Comparison of ENCODE assay signal across 9 mouse cellular contexts in the genomic region with DNA sequence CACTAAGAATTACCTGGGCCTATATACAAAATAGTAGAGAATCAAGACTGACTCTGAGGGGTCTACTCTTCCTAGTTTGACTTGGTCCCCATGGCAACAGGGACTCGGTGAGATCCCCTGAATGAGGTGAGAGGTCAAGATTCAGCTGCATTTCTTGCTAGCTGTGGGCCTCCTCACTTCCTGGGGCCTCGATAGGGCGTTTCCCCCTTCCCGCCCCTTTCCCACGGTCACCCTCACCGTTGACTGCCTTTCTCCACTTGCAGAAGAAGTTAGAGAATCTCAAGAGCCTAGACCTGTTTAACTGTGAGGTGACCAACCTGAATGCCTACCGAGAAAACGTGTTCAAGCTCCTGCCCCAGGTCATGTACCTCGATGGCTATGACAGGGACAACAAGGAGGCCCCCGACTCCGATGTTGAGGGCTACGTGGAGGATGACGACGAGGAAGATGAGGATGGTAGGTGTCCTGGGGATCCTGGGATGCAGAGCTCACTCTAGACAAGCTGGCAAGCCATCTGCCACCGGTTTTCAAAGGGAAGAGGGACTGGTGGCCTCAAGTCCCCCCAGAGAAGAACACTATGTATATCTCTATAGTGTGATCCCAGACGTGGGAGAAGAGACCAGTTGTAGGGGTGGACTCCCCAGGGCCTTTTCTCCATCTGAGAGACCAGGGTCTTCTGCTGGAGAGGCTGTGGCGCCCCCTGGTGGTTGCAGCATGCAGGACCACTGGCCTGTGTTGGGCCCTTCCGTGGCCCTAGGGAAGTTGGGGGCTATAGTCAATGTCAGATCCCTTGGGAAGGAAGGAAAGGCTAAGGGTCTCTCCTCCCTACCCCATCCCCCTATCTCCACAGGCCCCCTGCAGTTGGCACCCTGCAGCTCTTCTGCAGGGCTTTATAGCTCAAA. TPM values are rescaled to one million over a fixed set of nuclear protein-coding genes. Genes with fewer than 3 reads are reported as not detected.
DNase-seq lines count a peak whose midpoint lies in the region; ATAC-seq and TF ChIP-seq lines count a peak whose summit lies in the region.
"Had no signal": no experiment of that assay in that cellular context is flagged by ENCODE, and none has a peak within 500 bp of the region (broad histone marks: within the 10 kb centered on the region; RNA-seq: fewer than 3 reads in every experiment).

No protein-coding gene starts in this region.

- no peak overlapping the region for H3K27ac ChIP-seq in embryonic facial prominence, embryonic 11.5 days (replicated peaks; ENCODE audit: low read depth, low read length)
- H3K27ac ChIP-seq in hindbrain, embryonic 14.5 days = no peak overlapping the region
- peak overlapping the region; percentile 83 for H3K27ac ChIP-seq in liver, adult 2 months (replicated peaks; ENCODE audit: insufficient read depth, low read depth, low read length)
- no peak overlapping the region for H3K27ac ChIP-seq in neural tube, embryonic 13.5 days (replicated peaks)
- H3K27ac ChIP-seq: embryonic facial prominence, embryonic 15.5 days had no signal

- peak; percentile 79 for DNase-seq in layer of hippocampus, adult 11-12 months (ENCODE audit: low spot score)
- no peak for DNase-seq in layer of hippocampus, adult 9-11 months
- peak; percentile 76 for DNase-seq in T-cell, adult 2 months (ENCODE audit: low spot score)
- peak; percentile 51 for DNase-seq in embryonic facial prominence, embryonic 11.5 days (ENCODE audit: low spot score)
- DNase-seq in hindbrain, embryonic 14.5 days (ENCODE audit: low spot score) = peak; percentile 51
- no peak for DNase-seq in liver, adult 2 months (ENCODE audit: extremely low read depth, low read depth, low spot score)
- peak; percentile 94 for DNase-seq in thymus, postnatal 4 days

- H3K9me3 ChIP-seq in embryonic facial prominence, embryonic 11.5 days (replicated peaks; ENCODE audit: control insufficient read depth, low read length) = no peaks in the 10 kb centered on the region
- H3K9me3 ChIP-seq in hindbrain, embryonic 14.5 days (ENCODE audit: control insufficient read depth, low read length) = no peaks in the 10 kb centered on the region
- H3K9me3 ChIP-seq in neural tube, embryonic 13.5 days = no peaks in the 10 kb centered on the region
- H3K9me3 ChIP-seq: embryonic facial prominence, embryonic 15.5 days had no signal

- no peak for ATAC-seq in embryonic facial prominence, embryonic 11.5 days (replicated peaks; ENCODE audit: insufficient number of reproducible peaks, low FRiP score, low TSS enrichment, low read depth)
- ATAC-seq in hindbrain, embryonic 14.5 days (ENCODE audit: low FRiP score) = no peak
- ATAC-seq in neural tube, embryonic 13.5 days (ENCODE audit: low read depth) = 0 out of 2 replicates have a peak, but pooled peaks have one; percentile 20

- H3K4me1 ChIP-seq in embryonic facial prominence, embryonic 11.5 days (ENCODE audit: control insufficient read depth, insufficient read depth, low read length) = no peaks in the 10 kb centered on the region
- peaks cover 12% of the 10 kb centered on the region; the same call in 1 of the 2 replicates for H3K4me1 ChIP-seq in hindbrain, embryonic 14.5 days (replicated peaks; ENCODE audit: control insufficient read depth, insufficient read depth, low read length)
- peaks cover 38% of the 10 kb centered on the region for H3K4me1 ChIP-seq in liver, adult 2 months (ENCODE audit: control insufficient read depth, insufficient read depth, low read length)
- H3K4me1 ChIP-seq in neural tube, embryonic 13.5 days (replicated peaks) = peaks cover 51% of the 10 kb centered on the region

- no peak overlapping the region for H3K4me2 ChIP-seq in embryonic facial prominence, embryonic 11.5 days (ENCODE audit: low read depth, low read length)
- H3K4me2 ChIP-seq in hindbrain, embryonic 14.5 days (replicated peaks) = no peak overlapping the region
- H3K4me2 ChIP-seq in neural tube, embryonic 13.5 days = no peak overlapping the region
- H3K4me2 ChIP-seq: embryonic facial prominence, embryonic 15.5 days had no signal

- WGBS in embryonic facial prominence, embryonic 11.5 days = 67% methylated on average over 18 of the region's 18 CpGs
- 62% methylated on average over 18 of the region's 18 CpGs for WGBS in hindbrain, embryonic 14.5 days
- 61% methylated on average over 18 of the region's 18 CpGs for whole genome bisulfite sequencing in liver, adult 2 months
- WGBS in neural tube, embryonic 13.5 days = 60% methylated on average over 18 of the region's 18 CpGs

- peak; percentile 91 for TF ChIP-seq CTCF in liver, adult 2 months (IDR thresholded peaks at IDR 0.05; ENCODE audit: low read depth, low read length)

- H3K36me3 ChIP-seq in embryonic facial prominence, embryonic 11.5 days (replicated peaks; ENCODE audit: control insufficient read depth, insufficient read depth, low read depth, low read length) = peaks cover 5% of the 10 kb centered on the region
- H3K36me3 ChIP-seq in hindbrain, embryonic 14.5 days (replicated peaks; ENCODE audit: control insufficient read depth, insufficient read depth) = peaks cover 52% of the 10 kb centered on the region
- peaks cover 9% of the 10 kb centered on the region; the same call in 1 of the 2 replicates for H3K36me3 ChIP-seq in liver, adult 2 months (ENCODE audit: control insufficient read depth, insufficient read depth, low read length)
- peaks cover 56% of the 10 kb centered on the region for H3K36me3 ChIP-seq in neural tube, embryonic 13.5 days

- TF ChIP-seq POLR2A in liver, adult 2 months (IDR thresholded peaks at IDR 0.05; ENCODE audit: extremely low read depth, insufficient read depth, low read length) = no peak

- H3K79me2 ChIP-seq in liver, adult 2 months (ENCODE audit: control insufficient read depth, insufficient read depth, low read length) = peaks cover 12% of the 10 kb centered on the region

- no peak overlapping the region for H3K4me3 ChIP-seq in embryonic facial prominence, embryonic 11.5 days (ENCODE audit: low read depth, low read length)
- H3K4me3 ChIP-seq in hindbrain, embryonic 14.5 days (replicated peaks; ENCODE audit: low read length) = no peak overlapping the region
- no peak overlapping the region for H3K4me3 ChIP-seq in liver, adult 2 months (ENCODE audit: insufficient read depth, low read depth, low read length)
- H3K4me3 ChIP-seq in neural tube, embryonic 13.5 days = no peak overlapping the region
- H3K4me3 ChIP-seq: embryonic facial prominence, embryonic 15.5 days had no signal

- H3K27me3 ChIP-seq in embryonic facial prominence, embryonic 11.5 days (ENCODE audit: control insufficient read depth, insufficient read depth, low read length) = no peaks in the 10 kb centered on the region
- no peaks in the 10 kb centered on the region for H3K27me3 ChIP-seq in hindbrain, embryonic 14.5 days (ENCODE audit: control insufficient read depth, insufficient read depth, low read length)
- H3K27me3 ChIP-seq in liver, adult 2 months (ENCODE audit: control insufficient read depth, insufficient read depth, low read length) = no peaks in the 10 kb centered on the region
- no peaks in the 10 kb centered on the region for H3K27me3 ChIP-seq in neural tube, embryonic 13.5 days
- H3K27me3 ChIP-seq: embryonic facial prominence, embryonic 15.5 days had no signal

- no peak overlapping the region for H3K9ac ChIP-seq in embryonic facial prominence, embryonic 11.5 days (replicated peaks; ENCODE audit: low read length)
- H3K9ac ChIP-seq in hindbrain, embryonic 14.5 days = no peak overlapping the region
- H3K9ac ChIP-seq in liver, adult 2 months (ENCODE audit: low read depth, low read length) = no peak overlapping the region
- H3K9ac ChIP-seq in neural tube, embryonic 13.5 days = no peak overlapping the region
- H3K9ac ChIP-seq: embryonic facial prominence, embryonic 15.5 days had no signal

RNA-seq across cellular contexts. Expression of a gene that starts 32.4 kb away (rescaled TPM):
- 221 and 228 TPM in 2 replicates for polyA plus RNA-seq in embryonic facial prominence, embryonic 11.5 days (2014; fragmentation: Nextera tagmentation; extraction: Ambion mirVana)
- 73.0 and 85.4 TPM in 2 replicates for polyA plus RNA-seq in hindbrain, embryonic 14.5 days (2014; fragmentation: Nextera tagmentation; extraction: Ambion mirVana)
- total RNA-seq in liver, adult 2 months (2014; rRNA removed) = 78.8 and 96.2 TPM in 2 replicates
- 27.3 and 32.2 TPM in 2 replicates for polyA plus RNA-seq in liver, adult 2 months (2012; rRNA removed)
- polyA plus RNA-seq in neural tube, embryonic 13.5 days (2015; fragmentation: Nextera tagmentation; extraction: Ambion mirVana) = 128 and 130 TPM in 2 replicates

Comparison
In these comparisons a context has a peak if more than half of its experiments do, and no peak if none do; other contexts are left out.
1. DNase-seq: peak in layer of hippocampus, adult 11-12 months (single experiment), T-cell, adult 2 months (single experiment), embryonic facial prominence, embryonic 11.5 days (single experiment), hindbrain, embryonic 14.5 days (single experiment) and thymus, postnatal 4 days (single experiment); none in layer of hippocampus, adult 9-11 months (single experiment) and liver, adult 2 months (single experiment).